In the genomic region with DNA sequence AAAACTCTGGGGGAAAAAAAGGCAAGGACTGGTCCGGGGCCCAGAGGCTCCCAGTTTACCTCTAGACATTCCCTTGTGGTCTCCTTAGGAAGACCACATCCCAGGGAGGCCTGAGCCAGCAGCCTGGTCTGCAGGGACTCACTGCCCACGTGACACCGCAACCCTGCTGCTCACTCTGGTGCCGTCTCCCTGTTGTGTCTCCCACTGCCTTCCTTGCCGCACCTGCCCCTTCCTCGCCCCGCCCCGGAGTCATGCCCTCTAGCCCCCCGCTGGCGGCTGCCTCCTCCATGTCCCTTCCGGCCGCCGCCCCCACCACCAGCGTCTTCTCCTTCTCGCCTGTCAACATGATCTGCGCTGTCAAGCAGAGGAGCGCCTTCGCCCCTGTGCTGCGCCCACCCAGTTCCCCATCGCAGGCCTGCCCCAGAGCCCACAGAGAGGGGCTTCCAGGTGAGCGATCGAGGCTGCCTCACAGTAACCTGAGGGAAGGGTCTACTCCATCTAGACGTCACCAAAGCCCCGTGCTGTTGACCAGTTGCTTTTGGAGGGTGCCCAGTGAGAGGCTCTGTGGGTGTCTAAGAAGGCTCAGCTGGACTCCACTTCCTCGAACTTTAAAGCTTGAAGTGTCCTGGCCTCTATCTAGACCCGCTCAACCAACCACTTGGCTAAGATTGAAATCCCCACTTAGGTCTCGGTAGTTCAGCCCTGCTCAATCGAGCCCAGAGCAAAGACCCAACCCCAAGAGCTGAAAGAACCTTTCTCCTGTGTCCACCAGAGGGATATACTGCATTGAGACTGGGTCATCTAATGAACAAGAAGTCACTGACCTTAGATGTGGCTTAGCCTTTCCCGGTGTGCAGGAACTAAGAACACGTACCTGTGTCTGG, we compare ENCODE assay signal across 9 mouse cellular contexts. TPM values are rescaled to one million over a fixed set of nuclear protein-coding genes. Genes with fewer than 3 reads are reported as not detected.
DNase-seq lines count a peak whose midpoint lies in the region; ATAC-seq and TF ChIP-seq lines count a peak whose summit lies in the region.
"Had no signal": no experiment of that assay in that cellular context is flagged by ENCODE, and none has a peak within 500 bp of the region (broad histone marks: within the 10 kb centered on the region; RNA-seq: fewer than 3 reads in every experiment).

No protein-coding gene starts in this region.

- H3K27ac ChIP-seq in ES-E14 (ENCODE audit: insufficient read depth, low read depth, low read length, poor library complexity, severe bottlenecking) = no peak overlapping the region
- no peak overlapping the region for H3K27ac ChIP-seq in hindbrain, embryonic 12.5 days
- peak overlapping the region; percentile 46; the same call in 1 of the 2 replicates for H3K27ac ChIP-seq in midbrain, embryonic 10.5 days (replicated peaks)

- no peaks in the 10 kb centered on the region for H3K9me3 ChIP-seq in ES-E14 (ENCODE audit: control insufficient read depth, insufficient read depth, low read depth, low read length)
- no peaks in the 10 kb centered on the region for H3K9me3 ChIP-seq in hindbrain, embryonic 12.5 days (replicated peaks)
- no peaks in the 10 kb centered on the region for H3K9me3 ChIP-seq in midbrain, embryonic 10.5 days (replicated peaks)

- intact Hi-C loops in left cerebral cortex, postnatal 4 days (cut with DNase I) = no loop called here

- H3K36me3 ChIP-seq in ES-E14 (ENCODE audit: control insufficient read depth, insufficient read depth, low read length, poor library complexity, severe bottlenecking) = no peaks in the 10 kb centered on the region
- H3K36me3 ChIP-seq in hindbrain, embryonic 12.5 days = no peaks in the 10 kb centered on the region
- no peaks in the 10 kb centered on the region for H3K36me3 ChIP-seq in midbrain, embryonic 10.5 days

- H3K9ac ChIP-seq in ES-E14 (ENCODE audit: insufficient read depth, low read depth, low read length, poor library complexity, severe bottlenecking) = no peak overlapping the region
- H3K9ac ChIP-seq in hindbrain, embryonic 12.5 days = peak overlapping the region; percentile 50

- in situ Hi-C loops in ES-E14 (cut with MboI; ENCODE audit: low sequenced_read_pairs in 2 of 2, unreplicated experiment in 2 of 2) = no loop called here

- H3K4me1 ChIP-seq in ES-E14 (ENCODE audit: control insufficient read depth in 2 of 2, insufficient read depth in 2 of 2, low read length in 2 of 2, poor library complexity in 1 of 2) = peaks cover 0 to 9% of the 10 kb centered on the region in 2 experiments; a peak in 1 of 4 replicates
- H3K4me1 ChIP-seq in hindbrain, embryonic 12.5 days = peaks cover 7% of the 10 kb centered on the region; the same call in 1 of the 2 replicates
- H3K4me1 ChIP-seq in midbrain, embryonic 10.5 days = peaks cover 33% of the 10 kb centered on the region

- H3K4me3 ChIP-seq in ES-E14 (ENCODE audit: insufficient read depth in 1 of 2, low read depth in 1 of 2, low read length in 2 of 2, poor library complexity in 1 of 2, severe bottlenecking in 1 of 2) = peak overlapping the region; percentile 16 to 43; a peak in 2 of 4 replicates
- peak overlapping the region; percentile 30 for H3K4me3 ChIP-seq in hindbrain, embryonic 12.5 days
- H3K4me3 ChIP-seq in midbrain, embryonic 10.5 days = peak overlapping the region; percentile 59

- no peak for DNase-seq in ES-E14 (ENCODE audit: low read depth, low spot score)
- DNase-seq in embryo, embryonic 10.5 days (ENCODE audit: low spot score) = peak; percentile 47
- peak; percentile 40 for DNase-seq in midbrain, embryonic 10.5 days (ENCODE audit: low spot score)
- peak; percentile 18 to 44 for DNase-seq in thymus, postnatal 36 days
- DNase-seq in left cerebral cortex, postnatal 4 days = no peak
- DNase-seq in adrenal gland, adult 2 months = no peak
- no peak for DNase-seq in left cerebral cortex, adult 9 months (ENCODE audit: low spot score in 2 of 2)

- ATAC-seq in hindbrain, embryonic 12.5 days (ENCODE audit: low FRiP score) = no peak

- H3K27me3 ChIP-seq in hindbrain, embryonic 12.5 days = peaks cover 58% of the 10 kb centered on the region
- H3K27me3 ChIP-seq in midbrain, embryonic 10.5 days (ENCODE audit: low read depth, poor library complexity, severe bottlenecking) = peaks cover 66% of the 10 kb centered on the region

- WGBS in hindbrain, embryonic 12.5 days = 7% methylated on average over 30 of the region's 30 CpGs
- 7% methylated on average over 30 of the region's 30 CpGs for WGBS in midbrain, embryonic 10.5 days

- peak overlapping the region; percentile 55 for H3K4me2 ChIP-seq in hindbrain, embryonic 12.5 days (replicated peaks)

TF ChIP-seq in ES-E14, 5 proteins besides CTCF, POLR2A, EP300 and RAD21:
- TF ChIP-seq MAFK (IDR thresholded peaks at IDR 0.05; ENCODE audit: insufficient read depth, low read depth, low read length) (no peak), HCFC1 (IDR thresholded peaks at IDR 0.05; ENCODE audit: borderline replicate concordance, insufficient read depth, low read length) (no peak), ZC3H11A (IDR thresholded peaks at IDR 0.05; ENCODE audit: borderline replicate concordance, low read depth, low read length) (no peak), CHD2 (IDR thresholded peaks at IDR 0.05; ENCODE audit: low read depth, low read length) (no peak), ZNF384 (IDR thresholded peaks at IDR 0.05; ENCODE audit: low read depth, low read length) (no peak)

RNA-seq across cellular contexts. Expression of gene Cpxm1, which starts 31.9 kb away (rescaled TPM):
- 52.2 and 61.2 TPM in 2 replicates for total RNA-seq in ES-E14 (2012; rRNA removed)
- polyA plus RNA-seq in hindbrain, embryonic 12.5 days (2016; fragmentation: Nextera tagmentation; extraction: Ambion mirVana) = 53.3 and 57.0 TPM in 2 replicates
- 40.7 and 47.3 TPM in 2 replicates for polyA plus RNA-seq in midbrain, embryonic 10.5 days (2016; fragmentation: Nextera tagmentation; extraction: Ambion mirVana)
- total RNA-seq in left cerebral cortex, postnatal 4 days (2021) = 10 to 100 TPM; 25.2 to 26.4 TPM
- total RNA-seq in adrenal gland, adult 2 months (2021) = 1 to 10 TPM; 5.0 to 7.7 TPM
- polyA plus RNA-seq in adrenal gland, adult 2 months (2012; rRNA removed) = 8.8 and 10.5 TPM in 2 replicates

RNA-seq across cellular contexts. Expression of gene Gm28372, which starts 39.6 kb away (rescaled TPM):
- not detected in 2 replicates for total RNA-seq in ES-E14 (2012; rRNA removed)
- polyA plus RNA-seq in hindbrain, embryonic 12.5 days (2016; fragmentation: Nextera tagmentation; extraction: Ambion mirVana) = 0.34 TPM in 1 of 2 replicates, not detected in the other
- not detected in 2 replicates for polyA plus RNA-seq in midbrain, embryonic 10.5 days (2016; fragmentation: Nextera tagmentation; extraction: Ambion mirVana)
- total RNA-seq in left cerebral cortex, postnatal 4 days (2021) = not detected
- total RNA-seq in adrenal gland, adult 2 months (2021) = not detected
- not detected in 2 replicates for polyA plus RNA-seq in adrenal gland, adult 2 months (2012; rRNA removed)
- polyA plus RNA-seq: cortical plate, adult 2 months had no signal

RNA-seq across cellular contexts. Expression of gene 1700020A23Rik, which starts 39.6 kb away (rescaled TPM):
- not detected in 2 replicates for total RNA-seq in ES-E14 (2012; rRNA removed)
- 0.35 TPM in 1 of 2 replicates, not detected in the other for polyA plus RNA-seq in hindbrain, embryonic 12.5 days (2016; fragmentation: Nextera tagmentation; extraction: Ambion mirVana)
- polyA plus RNA-seq in midbrain, embryonic 10.5 days (2016; fragmentation: Nextera tagmentation; extraction: Ambion mirVana) = 0.40 TPM in 1 of 2 replicates, not detected in the other
- total RNA-seq in left cerebral cortex, postnatal 4 days (2021) = not detected
- 1 to 10 TPM in 1 of 2 experiments, not detected in 1; 1.0 TPM for total RNA-seq in adrenal gland, adult 2 months (2021)
- not detected in 2 replicates for polyA plus RNA-seq in adrenal gland, adult 2 months (2012; rRNA removed)
- polyA plus RNA-seq: cortical plate, adult 2 months had no signal

RNA-seq across cellular contexts. Expression of gene Tmem239, which starts 40.8 kb away (rescaled TPM):
- not detected in 2 replicates for total RNA-seq in ES-E14 (2012; rRNA removed)
- not detected in 2 replicates for polyA plus RNA-seq in hindbrain, embryonic 12.5 days (2016; fragmentation: Nextera tagmentation; extraction: Ambion mirVana)
- polyA plus RNA-seq in midbrain, embryonic 10.5 days (2016; fragmentation: Nextera tagmentation; extraction: Ambion mirVana) = 0.12 TPM in 1 of 2 replicates, not detected in the other
- total RNA-seq in left cerebral cortex, postnatal 4 days (2021) = not detected
- total RNA-seq in adrenal gland, adult 2 months (2021) = not detected
- polyA plus RNA-seq in adrenal gland, adult 2 months (2012; rRNA removed) = 0.08 TPM in 1 of 2 replicates, not detected in the other
- polyA plus RNA-seq: cortical plate, adult 2 months had no signal

RNA-seq across cellular contexts. Expression of gene Vps16, which starts 58.7 kb away (rescaled TPM):
- total RNA-seq in ES-E14 (2012; rRNA removed) = 111 and 164 TPM in 2 replicates
- 107 and 115 TPM in 2 replicates for polyA plus RNA-seq in hindbrain, embryonic 12.5 days (2016; fragmentation: Nextera tagmentation; extraction: Ambion mirVana)
- polyA plus RNA-seq in midbrain, embryonic 10.5 days (2016; fragmentation: Nextera tagmentation; extraction: Ambion mirVana) = 117 and 126 TPM in 2 replicates
- 100 to 1,000 TPM in 1 of 2 experiments, 10 to 100 TPM in 1; 96.4 to 113 TPM for total RNA-seq in left cerebral cortex, postnatal 4 days (2021)
- 10 to 100 TPM; 55.4 to 57.0 TPM for total RNA-seq in adrenal gland, adult 2 months (2021)
- 44.8 and 44.9 TPM in 2 replicates for polyA plus RNA-seq in adrenal gland, adult 2 months (2012; rRNA removed)

Comparison
In these comparisons a context has a peak if more than half of its experiments do, and no peak if none do; other contexts are left out.
1. DNase-seq: peak in embryo, embryonic 10.5 days (single experiment), midbrain, embryonic 10.5 days (single experiment) and thymus, postnatal 36 days (2 of 2); none in ES-E14 (single experiment), left cerebral cortex, postnatal 4 days (single experiment), adrenal gland, adult 2 months (single experiment) and left cerebral cortex, adult 9 months (0 of 2).
2. Peak in every context shown above with its lines, with median percentiles within 50 percentile points of each other: H3K4me3 ChIP-seq.